Mouse (Mus musculus) Patski (cell line): ENCODE measurements around the gene Sdk1. TPM values are rescaled to one million over a fixed set of nuclear protein-coding genes. Genes with fewer than 3 reads are reported as not detected.

Source experiments
- ATAC-seq: fragments of 100-300 bp; one replicate; pipeline ENCODE4 v1.8.0; 2021
- CTCF ChIA-PET: fragments of 350-600 bp; sonication (Branson Sonifier 250); formaldehyde crosslinking; loops from one replicate; lab custom pipeline; 2022; ENCODE audit warnings: inconsistent platforms; lab: Charles Lee
- POLR2A ChIA-PET: fragments of 350-600 bp; sonication (Branson Sonifier 250); formaldehyde crosslinking; loops from one replicate; lab custom pipeline; 2022; ENCODE audit warnings: antibody characterized with exemption, inconsistent platforms; lab: Charles Lee
- DNase-seq: peaks from one replicate; pipeline ENCODE4 v3.0.0-alpha.2; 2011; ENCODE audit warnings: low read depth, low spot score
- H3K27me3 ChIP-seq: fragments of 371-371 bp; one replicate; pipeline ENCODE4 v1.5.1; 2021
- CTCF ChIP-seq: fragments of 100-300 bp; IDR thresholded peaks from one replicate; pipeline ENCODE4 v1.5.1; 2021
- in situ Hi-C: fragments of 300-500 bp; cut with MboI; formaldehyde crosslinking; loops from 3 replicates; pipeline ENCODE4 v1.11.1; 2018; ENCODE audit warnings: low pct_unique_long_range_greater_than_20kb, mixed read lengths
- polyA plus RNA-seq: library from polyadenylated mRNA; unstranded; gene quantifications from one replicate; pipeline ENCODE4 v1.2.3, GENCODE M21; 2021

Gene Sdk1
- polyA plus RNA-seq, 1 experiment from 2014 or later, result 35.4 TPM

DNA sequence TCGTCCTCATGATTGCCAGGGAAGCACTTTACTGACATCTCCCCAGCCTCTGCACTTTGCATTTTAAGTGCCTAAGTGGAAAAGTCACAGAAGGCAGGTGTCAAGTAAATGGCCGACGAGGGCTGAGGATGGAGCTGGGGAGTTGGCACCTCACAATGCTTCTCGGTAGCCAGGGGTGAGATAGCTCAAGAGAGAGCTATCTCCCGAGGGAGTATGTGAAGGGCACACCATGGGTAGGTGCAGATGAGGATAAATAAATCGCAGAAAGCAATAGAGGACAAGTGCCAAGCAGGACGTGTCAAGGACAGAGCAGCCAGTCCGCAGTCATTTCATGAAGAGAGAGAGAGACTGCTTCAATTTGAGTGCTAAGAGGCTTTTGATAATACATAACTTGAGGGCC is 655.1 kb downstream of the Sdk1 start:
- TF ChIP-seq CTCF, result no peak
- H3K27me3 ChIP-seq, result no peaks in the 10 kb centered on the region
- ChIA-PET POLR2A (no interaction called here), CTCF (interaction anchor here (1.7 kb wide), 1 partner anchor 14 kb away, joined by 3 read pairs; no protein-coding TSS in a partner anchor)
- ATAC-seq (no peak), DNase-seq (no peak)
- in situ Hi-C loops, result no loop called here

- in situ Hi-C loops, result no loop called here
- ATAC-seq (no peak), DNase-seq (no peak)
- CTCF ChIA-PET, result interaction anchor here (1.7 kb wide), 1 partner anchor 15 kb away, joined by 3 read pairs; no protein-coding TSS in a partner anchor
- POLR2A ChIA-PET, result interaction anchor here (0.7 kb wide), 1 partner anchor 289 kb away, joined by 3 read pairs; no protein-coding TSS in a partner anchor
- no peaks in the 10 kb centered on the region for H3K27me3 ChIP-seq
- no peak for TF ChIP-seq CTCF
Measured at GRCm38 (mm10) chr5:141897481-141897880, 656.2 kb downstream of the Sdk1 start.

- DNase-seq, result no peak
- no peaks in the 10 kb centered on the region for H3K27me3 ChIP-seq
- TF ChIP-seq CTCF, result no peak
- ATAC-seq, result no peak
- in situ Hi-C loops, result no loop called here
- ChIA-PET CTCF (no interaction called here), POLR2A (no interaction called here)
Measured at GRCm38 (mm10) chr5:141899751-141900150, 658.5 kb downstream of the Sdk1 start.

- ChIA-PET CTCF (interaction anchor here (0.8 kb wide), 2 partner anchors 21 to 182 kb away, joined by 3 read pairs; no protein-coding TSS in a partner anchor), POLR2A (no interaction called here)
- DNase-seq (no peak), ATAC-seq (no peak)
- TF ChIP-seq CTCF, result no peak
- in situ Hi-C loops, result no loop called here
- no peaks in the 10 kb centered on the region for H3K27me3 ChIP-seq
Measured at GRCm38 (mm10) chr5:141902544-141903250, 661.4 kb downstream of the Sdk1 start.

DNA sequence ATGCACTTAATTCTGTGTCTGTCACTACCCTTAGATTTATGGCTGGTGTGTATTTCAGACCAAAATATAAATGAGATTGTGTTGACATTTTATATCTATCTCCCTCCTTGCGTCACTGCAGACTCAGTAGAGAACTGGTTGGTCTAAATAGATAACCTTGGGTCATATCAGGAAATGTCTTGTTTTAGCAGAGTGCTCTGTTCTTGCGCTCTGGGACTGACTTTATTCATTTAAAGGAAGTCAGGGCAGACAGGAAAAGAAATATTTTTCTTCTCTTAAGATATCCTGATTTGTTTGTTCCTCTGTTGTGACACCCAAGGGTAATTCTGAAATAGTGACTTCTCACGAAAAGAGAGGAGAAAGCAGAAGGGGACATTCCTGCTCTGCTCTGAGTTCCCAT is 669.2 kb downstream of the Sdk1 start:
- POLR2A ChIA-PET, result no interaction called here
- DNase-seq (no peak), ATAC-seq (no peak)
- H3K27me3 ChIP-seq, result no peaks in the 10 kb centered on the region
- CTCF ChIA-PET, result no interaction called here
- no peak for TF ChIP-seq CTCF
- in situ Hi-C loops, result no loop called here

GRCm38 (mm10) chr5:141910886-141911285 is 669.6 kb downstream of the Sdk1 start:
- in situ Hi-C loops, result no loop called here
- POLR2A ChIA-PET, result no interaction called here
- DNase-seq (no peak), ATAC-seq (no peak)
- CTCF ChIA-PET, result no interaction called here
- peak; percentile 51 for TF ChIP-seq CTCF
- H3K27me3 ChIP-seq, result no peaks in the 10 kb centered on the region

- in situ Hi-C loops, result no loop called here
- ChIA-PET CTCF (interaction anchor here (1.0 kb wide), 1 partner anchor 23 kb away, joined by 3 read pairs; no protein-coding TSS in a partner anchor), POLR2A (no interaction called here)
- no peak for TF ChIP-seq CTCF
- H3K27me3 ChIP-seq, result no peaks in the 10 kb centered on the region
- DNase-seq (no peak), ATAC-seq (no peak)
Measured at GRCm38 (mm10) chr5:141912881-141913280, 671.6 kb downstream of the Sdk1 start.

- CTCF ChIA-PET, result interaction anchor here (0.9 kb wide), 1 partner anchor 14 kb away, joined by 3 read pairs; no protein-coding TSS in a partner anchor
- in situ Hi-C loops, result no loop called here
Measured at GRCm38 (mm10) chr5:141916954-141917353, 675.7 kb downstream of the Sdk1 start.

DNA sequence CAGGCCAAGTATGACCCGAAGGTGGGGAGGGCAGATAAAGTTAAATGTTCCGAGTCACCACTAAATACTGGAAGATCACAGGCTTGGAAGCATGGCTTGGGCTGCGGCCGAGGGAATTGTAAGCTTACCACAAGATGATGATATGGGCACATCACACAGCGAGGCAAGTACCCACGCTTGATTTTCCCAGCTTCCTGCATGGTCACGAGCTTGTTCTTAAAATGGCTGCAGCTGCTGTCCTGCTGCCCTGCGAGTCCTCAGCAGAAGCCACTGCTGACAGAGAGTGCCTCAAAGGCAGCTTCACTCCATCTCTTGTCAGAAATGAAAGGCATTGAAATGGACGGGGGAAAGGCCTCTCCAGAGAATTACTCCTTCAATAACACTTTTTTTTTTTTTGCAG is 697.7 kb downstream of the Sdk1 start:
- ChIA-PET CTCF (no interaction called here), POLR2A (no interaction called here)
- TF ChIP-seq CTCF, result no peak
- no peak for DNase-seq
- in situ Hi-C loops, result no loop called here
- H3K27me3 ChIP-seq, result no peaks in the 10 kb centered on the region
- no peak for ATAC-seq

More at GRCm38 (mm10) chr5:141916954-141917353, 675.7 kb downstream of the Sdk1 start:
- H3K27me3 ChIP-seq, result no peaks in the 10 kb centered on the region
- no peak for ATAC-seq
- DNase-seq, result no peak
- TF ChIP-seq CTCF, result no peak
- POLR2A ChIA-PET, result no interaction called here

DNA sequence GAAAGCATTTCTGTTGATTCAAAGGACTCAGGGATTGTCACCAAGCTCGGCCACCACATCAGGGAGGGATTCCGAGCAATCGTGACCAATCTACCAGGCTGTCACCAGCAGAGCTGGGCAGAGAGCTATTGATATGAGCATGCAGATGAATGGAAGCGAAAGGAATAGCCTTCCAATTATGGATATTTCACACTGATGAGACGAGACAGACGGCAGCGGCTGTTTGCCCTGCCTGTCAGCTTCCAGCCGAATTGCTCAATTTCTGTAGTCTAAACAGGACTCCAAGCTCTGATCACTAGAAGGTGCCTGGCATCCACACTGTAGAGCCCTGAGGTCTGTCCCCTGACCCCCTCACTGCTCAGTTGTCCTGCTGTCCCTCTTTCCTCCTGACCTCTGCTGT is 699.3 kb downstream of the Sdk1 start:
- POLR2A ChIA-PET, result no interaction called here
- ATAC-seq, result no peak
- CTCF ChIA-PET, result interaction anchor here (1.2 kb wide), 1 partner anchor 9 kb away, joined by 3 read pairs; no protein-coding TSS in a partner anchor
- in situ Hi-C loops, result no loop called here
- DNase-seq, result no peak
- H3K27me3 ChIP-seq, result no peaks in the 10 kb centered on the region
- no peak for TF ChIP-seq CTCF

- H3K27me3 ChIP-seq, result no peaks in the 10 kb centered on the region
- in situ Hi-C loops, result no loop called here
- TF ChIP-seq CTCF, result no peak
- no peak for DNase-seq
- no peak for ATAC-seq
- CTCF ChIA-PET, result no interaction called here
- POLR2A ChIA-PET, result interaction anchor here (0.6 kb wide), 1 partner anchor 548 kb away, joined by 3 read pairs; no protein-coding TSS in a partner anchor
Measured at GRCm38 (mm10) chr5:141950791-141951190, 709.5 kb downstream of the Sdk1 start.
